Mouse (Mus musculus): ENCODE results near the gene Prdm2. TPM values are rescaled to one million over a fixed set of nuclear protein-coding genes. Genes with fewer than 3 reads are reported as not detected.

The Prdm2 gene
- total RNA-seq (2023), result 10 to 100 TPM; 47.1 to 49.9 TPM

DNA sequence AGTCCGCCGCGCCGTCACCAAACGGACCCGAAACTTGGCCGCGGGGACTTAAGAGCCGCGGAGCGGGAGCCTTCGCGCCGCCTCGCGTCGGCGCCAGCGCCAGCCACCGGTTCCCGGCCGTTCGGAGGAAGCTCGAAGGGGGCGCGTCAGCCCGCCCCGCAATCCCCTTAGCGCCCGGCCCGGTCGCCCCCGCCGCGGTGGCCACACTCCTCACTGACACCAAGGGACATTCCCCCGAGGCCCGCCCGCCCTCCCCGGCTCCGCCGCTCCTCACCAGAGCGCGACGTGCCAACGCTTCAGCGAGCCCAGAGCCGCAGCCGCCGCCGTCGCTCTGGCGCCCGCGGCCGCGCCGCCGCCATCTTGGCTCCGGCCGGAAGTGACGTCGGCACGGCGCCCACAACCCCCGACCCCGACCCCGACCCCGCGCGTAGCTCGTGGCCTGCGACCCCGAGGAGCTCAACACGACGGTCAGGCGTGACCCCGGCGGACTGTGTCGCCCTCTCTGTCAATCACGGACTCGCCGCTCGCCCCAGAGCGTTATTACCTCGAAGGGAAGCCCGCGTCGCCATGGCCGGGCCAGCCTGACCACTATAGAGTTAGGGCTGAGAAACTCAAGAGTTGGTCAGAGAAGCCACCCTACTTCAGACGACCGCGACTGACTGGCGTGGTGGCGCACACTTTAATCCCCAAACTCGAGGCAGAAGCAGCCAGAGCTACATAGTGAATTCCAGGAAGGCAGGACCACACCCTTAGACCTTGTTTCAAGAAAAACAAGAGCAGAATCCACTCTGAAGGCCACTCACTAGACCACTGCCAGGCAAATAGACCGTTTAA lies at the start of gene Prdm2:
TSS of gene Prdm2 (minus strand) at position 655 of the 834 bp plus-strand sequence.

Other genes starting within 250 kb of the Prdm2 start
- gene Pdpn, start 86.6 kb upstream of the Prdm2 start, total RNA-seq (2023), result 1 to 10 TPM in 1 of 2 experiments, under 1 TPM in 1; 0.95 to 1.6 TPM
- not detected for gene Lrrc38, start 136.8 kb upstream of the Prdm2 start, total RNA-seq (2023)
- gene Pramel1, start 181.4 kb upstream of the Prdm2 start, total RNA-seq (2023), result not detected
- gene Pramef8, start 199.4 kb upstream of the Prdm2 start, total RNA-seq (2023), result 10 to 100 TPM; 33.4 to 41.3 TPM
- gene Oog4, start 237.3 kb upstream of the Prdm2 start, total RNA-seq (2023), result not detected